Mouse (Mus musculus): ENCODE results near the gene Ppbp. TPM values are rescaled to one million over a fixed set of nuclear protein-coding genes. Genes with fewer than 3 reads are reported as not detected.
"Not testable (repeated sequence)": the region's sequence is repeated elsewhere in the genome, so short reads cannot be mapped to it uniquely, and the experiment has no call there.

The Ppbp gene
- polyA plus RNA-seq, 1 experiment from 2014 or later: 2.7 TPM

DNA sequence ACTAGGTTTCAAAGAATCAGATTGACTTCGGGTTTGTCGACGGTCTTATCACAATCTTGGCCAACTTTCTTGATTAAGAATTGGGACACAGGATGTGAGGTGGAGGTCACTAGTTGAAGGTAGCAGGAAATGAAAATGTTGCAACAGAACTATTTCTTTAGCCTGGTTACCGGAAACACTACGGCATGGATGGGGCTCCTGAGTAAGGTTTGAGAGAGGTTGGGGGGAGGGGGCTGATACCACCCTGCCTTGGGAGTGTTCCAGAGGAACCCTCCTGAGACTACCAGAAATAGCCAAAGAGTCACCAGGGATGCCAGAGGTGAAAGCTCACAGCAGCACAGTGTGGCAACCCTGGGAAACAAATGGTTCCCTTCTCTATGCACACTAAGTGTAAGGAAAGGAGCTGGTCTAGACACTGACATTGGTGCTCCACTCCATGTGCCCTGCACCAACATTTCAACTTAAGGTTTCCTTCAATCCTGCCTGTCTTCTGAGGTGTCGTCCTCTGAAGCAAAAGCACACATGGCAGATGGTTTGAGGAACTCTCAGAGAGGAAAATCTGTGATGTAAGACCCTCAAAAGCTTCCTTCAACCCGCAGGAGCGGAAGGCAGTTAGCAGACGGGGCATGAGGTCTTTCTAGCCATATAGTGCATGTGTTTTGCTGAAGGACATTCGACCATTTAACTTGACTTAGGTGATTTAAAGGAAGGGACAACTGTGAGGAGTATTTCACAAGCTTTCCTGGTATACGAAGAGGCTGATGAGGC lies 21.2 kb downstream of the Ppbp start:
- H3K9me3 ChIP-seq (replicated peaks): no peaks in the 10 kb centered on the region
- no peak overlapping the region for H3K27ac ChIP-seq (replicated peaks)
- no peaks in the 10 kb centered on the region for H3K36me3 ChIP-seq
- no peak for ATAC-seq (ENCODE audit: insufficient number of reproducible peaks, low FRiP score, low TSS enrichment, low read depth)
- H3K9ac ChIP-seq: no peak overlapping the region
- no peak overlapping the region for H3K4me3 ChIP-seq (replicated peaks)
- peaks cover 9% of the 10 kb centered on the region for H3K27me3 ChIP-seq
- H3K4me1 ChIP-seq: peaks cover 8% of the 10 kb centered on the region
- WGBS: 79% methylated on average over 11 of the region's 11 CpGs
- H3K4me2 ChIP-seq (replicated peaks): no peak overlapping the region

DNA sequence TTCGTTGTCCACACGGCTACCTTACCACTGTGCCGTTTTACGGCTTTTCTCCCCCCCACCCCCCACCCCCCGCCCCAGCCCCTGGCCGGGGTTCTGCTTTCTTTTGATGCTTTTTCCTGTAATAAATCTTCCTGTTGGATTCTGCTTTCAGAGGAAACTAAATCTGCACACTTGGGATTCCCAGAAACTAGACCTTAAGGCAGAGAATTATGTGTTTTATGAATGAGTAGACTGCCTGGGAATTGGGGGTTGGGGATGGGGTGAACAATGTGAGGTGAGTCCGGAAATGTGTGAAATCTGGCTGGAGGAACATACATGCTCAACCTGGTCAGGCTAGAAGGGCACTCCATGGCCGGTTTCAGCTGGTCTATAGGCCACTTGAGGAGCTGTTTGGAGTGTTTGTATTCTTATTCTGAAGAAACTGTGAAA lies 21.8 kb downstream of the Ppbp start:
- Histone ChIP-seq H3K27ac (replicated peaks) (no peak overlapping the region), H3K4me1 (peaks cover 8% of the 10 kb centered on the region), H3K4me3 (replicated peaks) (no peak overlapping the region), H3K4me2 (replicated peaks) (no peak overlapping the region), H3K36me3 (no peaks in the 10 kb centered on the region), H3K27me3 (peaks cover 9% of the 10 kb centered on the region), H3K9me3 (replicated peaks) (no peaks in the 10 kb centered on the region), H3K9ac (no peak overlapping the region)
- WGBS: 61% methylated on average over 8 of the region's 8 CpGs
- no peak for ATAC-seq (ENCODE audit: insufficient number of reproducible peaks, low FRiP score, low TSS enrichment, low read depth)

DNA sequence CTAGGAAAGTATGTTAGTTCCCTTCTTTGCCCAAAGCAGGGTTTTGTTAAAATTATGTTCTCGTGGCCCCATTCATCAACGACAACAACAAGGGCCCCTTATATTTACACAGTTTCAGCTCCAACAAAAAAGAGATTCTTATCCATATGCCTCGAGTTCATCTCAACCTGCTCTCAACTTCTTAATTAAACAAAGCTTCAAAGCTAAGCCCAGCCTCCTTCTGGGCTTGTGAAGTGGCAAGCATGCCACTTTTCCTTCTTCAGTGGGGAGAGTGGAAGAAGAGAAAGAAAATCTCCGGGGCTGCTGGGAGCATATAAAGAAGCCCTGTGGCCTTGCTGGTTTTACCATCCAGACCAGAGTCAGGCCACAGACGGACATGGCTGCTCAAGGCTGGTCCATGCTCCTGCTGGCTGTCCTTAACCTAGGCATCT lies 25.9 kb downstream of the Ppbp start, which contains the start of gene Cxcl15:
Gene Cxcl15 (plus strand): TSS at position 340 of the 431 bp plus-strand sequence.
- H3K36me3 ChIP-seq: no peaks in the 10 kb centered on the region
- ATAC-seq (ENCODE audit: insufficient number of reproducible peaks, low FRiP score, low TSS enrichment, low read depth): no peak
- WGBS: 60% methylated on average over 5 of the region's 5 CpGs
- no peak within 1 kb of the TSS for H3K9ac ChIP-seq
- H3K4me1 ChIP-seq: no peaks in the 10 kb centered on the region
- H3K9me3 ChIP-seq (replicated peaks): no peaks in the 10 kb centered on the region
- no peak within 1 kb of the TSS for H3K4me3 ChIP-seq (replicated peaks)
- H3K4me2 ChIP-seq (replicated peaks): no peak within 1 kb of the TSS
- H3K27me3 ChIP-seq: no peaks in the 10 kb centered on the region
- H3K27ac ChIP-seq (replicated peaks): no peak within 1 kb of the TSS

DNA sequence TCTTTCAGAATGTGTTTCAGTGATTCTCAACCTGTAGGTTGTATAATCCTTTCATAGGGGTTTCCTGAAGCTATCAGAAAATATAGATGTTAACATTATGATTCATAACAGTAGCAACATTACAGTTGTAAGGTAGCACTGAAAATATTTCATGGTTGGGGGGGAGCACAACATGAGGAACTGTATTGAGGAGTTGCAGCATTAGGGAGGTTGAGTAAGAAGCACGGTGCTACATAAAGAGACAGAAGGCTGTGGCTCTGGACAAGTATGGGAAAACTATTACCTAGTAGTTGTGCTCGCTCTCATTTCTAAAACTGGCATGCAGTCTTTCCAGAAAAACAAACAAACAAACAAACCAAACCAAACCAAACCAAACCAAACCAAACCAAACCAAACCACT lies 27.1 kb downstream of the Ppbp start:
- not testable (repeated sequence) for H3K9me3 ChIP-seq (replicated peaks); H3K27me3 ChIP-seq; ATAC-seq (ENCODE audit: insufficient number of reproducible peaks, low FRiP score, low TSS enrichment, low read depth); H3K4me1 ChIP-seq; H3K36me3 ChIP-seq; H3K4me3 ChIP-seq (replicated peaks); H3K4me2 ChIP-seq (replicated peaks); H3K9ac ChIP-seq; H3K27ac ChIP-seq (replicated peaks)
- 95% methylated on average over 2 of the region's 2 CpGs for WGBS

DNA sequence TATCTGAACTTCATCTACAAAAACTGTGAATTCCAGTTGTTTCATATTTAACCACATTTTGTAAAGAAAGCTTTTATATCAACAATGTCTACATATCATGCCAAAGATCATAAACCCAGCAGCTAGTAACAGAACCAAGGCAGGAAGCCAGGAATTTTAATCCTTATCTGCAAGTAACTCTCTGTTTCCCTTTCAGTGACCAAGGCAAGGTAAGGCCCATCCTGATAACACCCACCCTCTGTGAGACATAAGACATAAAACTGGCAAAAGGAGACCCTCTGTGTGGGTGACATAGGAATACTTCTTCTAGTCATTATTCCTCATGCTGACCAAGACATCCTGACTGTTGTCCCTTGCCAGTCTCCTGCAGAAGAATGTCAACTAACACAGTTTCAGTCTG lies 36.3 kb downstream of the Ppbp start:
- Histone ChIP-seq H3K27ac (replicated peaks) (no peak overlapping the region), H3K27me3 (no peaks in the 10 kb centered on the region), H3K4me2 (replicated peaks) (no peak overlapping the region), H3K36me3 (no peaks in the 10 kb centered on the region), H3K9me3 (replicated peaks) (no peaks in the 10 kb centered on the region), H3K4me3 (replicated peaks) (no peak overlapping the region), H3K9ac (no peak overlapping the region), H3K4me1 (no peaks in the 10 kb centered on the region)
- ATAC-seq (ENCODE audit: insufficient number of reproducible peaks, low FRiP score, low TSS enrichment, low read depth): no peak

DNA sequence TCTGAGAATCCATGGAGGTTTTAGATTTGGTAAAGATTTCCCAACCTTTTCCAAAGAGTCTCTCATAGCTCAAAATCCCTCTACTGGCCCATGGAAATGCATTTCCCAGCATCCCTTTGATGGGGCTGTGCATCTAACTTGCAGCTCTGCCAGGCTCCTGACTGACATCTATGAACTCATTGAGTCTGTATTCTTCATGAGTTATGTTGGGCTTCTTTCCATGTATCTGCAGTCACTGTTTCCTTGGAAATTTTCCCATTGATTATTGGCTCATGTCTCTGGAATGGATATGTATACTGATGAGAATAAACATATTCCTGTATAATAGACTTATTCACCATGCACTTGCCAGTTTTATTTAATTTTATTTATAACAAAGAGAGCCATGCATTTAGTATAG lies 37.7 kb downstream of the Ppbp start:
- no peak overlapping the region for H3K9ac ChIP-seq
- H3K4me2 ChIP-seq (replicated peaks): no peak overlapping the region
- H3K4me3 ChIP-seq (replicated peaks): no peak overlapping the region
- H3K4me1 ChIP-seq: no peaks in the 10 kb centered on the region
- ATAC-seq (ENCODE audit: insufficient number of reproducible peaks, low FRiP score, low TSS enrichment, low read depth): no peak
- no peaks in the 10 kb centered on the region for H3K27me3 ChIP-seq
- H3K27ac ChIP-seq (replicated peaks): no peak overlapping the region
- H3K9me3 ChIP-seq (replicated peaks): no peaks in the 10 kb centered on the region
- no peaks in the 10 kb centered on the region for H3K36me3 ChIP-seq

DNA sequence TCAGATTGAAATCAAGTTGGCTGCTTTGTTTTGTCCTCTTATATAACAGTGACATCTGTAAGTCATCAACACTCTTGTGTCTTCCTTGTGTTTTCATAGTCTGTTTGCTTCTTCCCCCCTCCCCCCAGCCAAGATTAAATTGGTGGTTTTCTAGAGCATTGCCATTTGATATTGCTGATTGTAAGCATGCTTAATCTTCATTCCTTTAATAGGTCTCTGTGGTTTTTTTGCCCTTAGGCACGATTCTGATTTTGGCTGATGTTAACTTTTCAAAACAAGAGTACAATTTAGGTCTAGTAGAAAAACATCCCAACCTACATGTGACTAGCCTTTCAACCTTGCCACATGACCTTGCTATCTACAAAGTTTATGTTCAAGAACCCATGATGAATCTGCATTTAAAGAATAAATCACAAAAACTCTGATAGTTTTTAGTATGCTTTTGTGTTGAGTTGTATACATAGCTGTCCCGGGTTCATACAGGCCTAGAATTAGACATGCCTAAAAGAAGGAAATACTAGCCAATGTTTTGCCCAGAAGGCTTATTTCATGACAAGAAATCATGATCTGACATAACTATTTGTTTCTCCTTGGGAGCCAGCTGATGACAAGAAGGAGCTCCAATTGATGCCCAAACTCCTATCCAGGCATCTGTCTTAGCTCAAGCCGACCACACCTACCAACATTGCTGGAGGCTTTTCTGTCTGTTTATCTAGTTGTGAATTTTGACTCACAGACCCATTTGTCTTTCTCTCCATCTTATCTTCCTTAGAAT lies 39.0 kb downstream of the Ppbp start:
- Histone ChIP-seq H3K27ac (replicated peaks) (no peak overlapping the region), H3K4me1 (no peaks in the 10 kb centered on the region), H3K4me3 (replicated peaks) (no peak overlapping the region), H3K4me2 (replicated peaks) (no peak overlapping the region), H3K9me3 (replicated peaks) (no peaks in the 10 kb centered on the region), H3K9ac (no peak overlapping the region), H3K36me3 (no peaks in the 10 kb centered on the region), H3K27me3 (no peaks in the 10 kb centered on the region)
- 35% methylated on average over 3 of the region's 3 CpGs for WGBS
- no peak; the same call in 1 of the 2 replicates for ATAC-seq (ENCODE audit: insufficient number of reproducible peaks, low FRiP score, low TSS enrichment, low read depth)

Small RNAs within 50 kb of the gene (microRNA-seq; reads per million reads assigned to microRNA genes)
- not detected for gene Gm24322 (ENCODE audit: borderline number of aligned reads)

Other genes with a start within 250 kb of the Ppbp start
- gene Afm, start 249.6 kb upstream of the Ppbp start, polyA plus RNA-seq (2015; fragmentation: Nextera tagmentation; extraction: Ambion mirVana): not detected in 2 replicates
- 0.20 TPM in 1 of 2 replicates, not detected in the other for gene 5830473C10Rik, start 207.4 kb upstream of the Ppbp start, polyA plus RNA-seq (2015; fragmentation: Nextera tagmentation; extraction: Ambion mirVana)
- 3.8 and 4.3 TPM in 2 replicates for gene Rassf6, start 127.9 kb upstream of the Ppbp start, polyA plus RNA-seq (2015; fragmentation: Nextera tagmentation; extraction: Ambion mirVana)
- gene Cxcl5, start 9.2 kb upstream of the Ppbp start, polyA plus RNA-seq (2015; fragmentation: Nextera tagmentation; extraction: Ambion mirVana): 1.4 and 3.2 TPM in 2 replicates
- gene Pf4, start 3.9 kb downstream of the Ppbp start, polyA plus RNA-seq (2015; fragmentation: Nextera tagmentation; extraction: Ambion mirVana): 110 and 123 TPM in 2 replicates
- 0.16 TPM in 1 of 2 replicates, not detected in the other for gene Cxcl3, start 17.6 kb downstream of the Ppbp start, polyA plus RNA-seq (2015; fragmentation: Nextera tagmentation; extraction: Ambion mirVana)
- gene Cxcl15, start 26.0 kb downstream of the Ppbp start, polyA plus RNA-seq (2015; fragmentation: Nextera tagmentation; extraction: Ambion mirVana): 0.08 and 0.29 TPM in 2 replicates
- 1.3 TPM in 2 replicates for gene Cxcl1, start 122.7 kb downstream of the Ppbp start, polyA plus RNA-seq (2015; fragmentation: Nextera tagmentation; extraction: Ambion mirVana)
- gene Cxcl2, start 135.4 kb downstream of the Ppbp start, polyA plus RNA-seq (2015; fragmentation: Nextera tagmentation; extraction: Ambion mirVana): not detected in 2 replicates
- 43.3 and 47.0 TPM in 2 replicates for gene Mthfd2l, start 162.6 kb downstream of the Ppbp start, polyA plus RNA-seq (2015; fragmentation: Nextera tagmentation; extraction: Ambion mirVana)